Mouse (Mus musculus) thymus, adult 2 months (tissue): ENCODE data around the gene Tshz2.

Experiments used
- CTCF ChIP-seq: fragments of 200-500 bp; IDR thresholded peaks from 2 replicates; pipeline ENCODE4 v1.5.1; 2012; ENCODE audit warnings: mild to moderate bottlenecking, control low read depth, low read length, moderate library complexity, borderline replicate concordance; ENCODE audit not compliant: control insufficient read depth, poor library complexity, insufficient read depth; ENCODE audit errors: extremely low read depth
- POLR2A ChIP-seq: fragments of 200-500 bp; IDR thresholded peaks from 2 replicates; pipeline ENCODE4 v1.6.1; 2012; ENCODE audit warnings: mild to moderate bottlenecking, low read length, control low read depth, moderate library complexity; ENCODE audit not compliant: control insufficient read depth, poor library complexity, insufficient read depth; ENCODE audit errors: extremely low read depth

DNA sequence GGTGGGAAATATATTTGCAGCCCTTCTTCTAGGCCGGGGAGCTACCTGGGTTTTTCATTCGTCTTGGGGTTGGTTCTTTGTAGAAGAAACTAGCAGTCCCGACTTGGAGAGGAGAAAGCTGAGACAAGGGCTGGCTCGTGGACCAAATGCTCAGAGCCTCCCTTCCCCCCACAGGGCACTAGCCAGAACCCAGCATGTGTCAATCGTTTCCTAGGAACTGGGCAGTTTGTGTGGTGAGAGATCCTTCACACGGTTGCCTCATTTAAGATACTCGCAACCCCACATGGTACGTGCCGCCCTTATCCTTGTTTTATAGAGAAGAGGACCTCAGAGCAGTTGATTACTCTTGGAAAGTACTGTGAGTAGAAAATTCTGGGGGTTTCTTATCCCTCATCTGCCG lies 208.6 kb downstream of the Tshz2 start:
- TF ChIP-seq CTCF (no peak), POLR2A (no peak)
